Mouse (Mus musculus) CD4-positive, CD25-positive, alpha-beta regulatory T cell, adult 4 months (primary cell): ENCODE measurements around the gene Smad9. TPM values are rescaled to one million over a fixed set of nuclear protein-coding genes. Genes with fewer than 3 reads are reported as not detected.
"Not testable (repeated sequence)": the region's sequence is repeated elsewhere in the genome, so short reads cannot be mapped to it uniquely, and the experiment has no call there.

ENCODE experiments used
- ATAC-seq: one replicate; pipeline ENCODE4 v1.8.0; 2017
- polyA plus RNA-seq, 2 experiments: library from polyadenylated mRNA; unstranded; fragments of 100-300 nt; shearing (Covaris generic); gene quantifications; one replicate each; pipeline ENCODE4 v1.2.1; 2017

Smad9 gene
- polyA plus RNA-seq, 2 experiments from 2014 or later = not detected

DNA sequence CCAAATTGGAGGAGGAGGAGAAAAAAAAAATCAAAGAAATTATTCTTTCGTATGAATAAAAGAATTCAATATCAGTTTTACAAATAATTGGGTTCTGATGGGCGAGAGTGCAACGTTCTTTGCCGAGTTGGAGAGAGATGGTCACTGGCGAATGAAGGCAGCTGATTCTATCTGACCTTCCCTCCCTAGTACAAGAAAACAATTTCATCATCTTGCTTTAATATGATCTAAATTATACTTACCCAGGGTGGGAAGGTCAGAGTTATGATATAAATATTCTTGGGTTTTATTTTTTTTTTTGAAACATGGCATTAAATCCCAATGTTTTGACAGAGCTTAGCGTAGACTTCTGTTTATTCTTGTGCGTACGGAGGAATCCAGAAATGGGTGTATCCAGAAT, 2.1 kb downstream of the Smad9 start:
- ATAC-seq = no peak

DNA sequence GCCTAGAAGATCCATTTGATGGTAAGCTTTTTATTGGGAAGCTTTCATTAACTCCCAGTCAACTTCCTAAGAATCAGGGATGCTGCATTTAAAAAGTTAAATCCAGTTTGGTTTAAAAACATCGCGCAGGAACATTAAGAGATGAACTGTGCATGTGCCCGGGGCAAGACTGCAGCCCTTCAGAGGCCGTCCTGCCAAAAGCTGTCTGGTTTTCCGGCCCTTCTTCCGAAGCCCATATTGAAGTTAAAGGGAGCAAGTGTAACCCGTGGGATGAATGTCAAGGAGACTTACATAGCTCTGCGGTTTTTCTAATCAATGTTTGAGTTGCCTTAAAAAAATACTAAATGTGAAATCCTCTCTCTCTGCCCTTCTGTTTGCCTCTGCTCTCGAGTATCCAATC, 3.8 kb downstream of the Smad9 start:
- no peak for ATAC-seq

DNA sequence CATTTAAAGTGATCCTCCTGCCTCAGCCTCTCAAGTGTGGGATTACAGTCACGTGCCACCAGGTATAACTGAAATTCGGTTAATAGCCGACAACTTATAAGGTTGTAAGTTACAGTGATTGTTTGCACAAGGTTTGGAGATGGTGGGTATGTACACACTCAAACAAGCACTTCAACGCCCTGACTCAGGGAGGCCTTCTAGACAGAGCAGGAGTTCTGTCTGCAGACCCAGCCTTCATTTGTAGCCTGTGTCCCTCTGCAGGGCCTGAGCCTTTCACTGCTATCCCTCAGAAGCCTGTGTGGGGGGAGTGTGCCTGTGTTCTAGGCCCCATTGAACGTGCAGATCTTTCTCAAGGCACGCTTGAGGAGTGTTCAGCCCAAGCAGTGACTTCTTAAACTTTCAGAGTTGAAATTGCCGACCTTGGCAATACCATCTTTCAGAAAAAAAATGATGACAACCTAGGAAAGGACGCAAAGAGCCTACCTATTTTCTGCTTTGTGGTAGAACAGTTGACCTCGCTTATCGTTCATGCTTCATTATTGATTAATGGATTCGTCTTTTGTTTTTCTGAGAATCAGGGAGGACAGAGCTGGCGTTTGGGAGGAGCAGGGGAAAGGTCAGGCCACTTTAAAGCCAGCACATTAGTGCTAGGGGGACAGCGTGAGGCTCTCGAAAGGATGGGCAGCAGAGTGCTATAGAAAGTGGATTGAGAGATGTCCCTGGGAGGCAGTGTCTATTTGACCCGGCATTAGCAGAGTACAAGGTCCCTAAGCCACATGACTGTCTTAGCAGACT, 5.1 kb downstream of the Smad9 start:
- ATAC-seq = no peak

DNA sequence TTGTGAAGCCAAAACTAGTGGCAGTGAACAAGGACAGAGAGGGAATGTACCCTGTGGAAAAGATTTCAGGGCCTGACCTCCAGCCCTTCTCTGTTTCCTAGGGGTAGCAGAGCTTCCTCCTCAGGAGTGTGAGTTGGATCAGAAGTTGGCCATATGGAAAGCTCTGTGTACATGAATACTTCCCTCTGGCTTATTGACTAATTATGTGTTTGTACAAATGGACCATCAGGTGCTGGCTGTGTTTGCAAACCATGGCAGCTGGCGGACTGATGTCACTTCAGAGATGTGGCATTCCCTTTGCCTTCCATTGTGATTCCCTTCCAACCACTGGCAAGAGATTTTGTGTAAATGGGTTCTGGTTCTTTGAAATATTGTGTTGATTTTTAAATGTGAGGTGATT, 5.9 kb downstream of the Smad9 start:
- no peak for ATAC-seq

- no peak for ATAC-seq
These were observed 9.0 kb downstream of the Smad9 start for GRCm38 (mm10) chr3:54764418-54764817.

DNA sequence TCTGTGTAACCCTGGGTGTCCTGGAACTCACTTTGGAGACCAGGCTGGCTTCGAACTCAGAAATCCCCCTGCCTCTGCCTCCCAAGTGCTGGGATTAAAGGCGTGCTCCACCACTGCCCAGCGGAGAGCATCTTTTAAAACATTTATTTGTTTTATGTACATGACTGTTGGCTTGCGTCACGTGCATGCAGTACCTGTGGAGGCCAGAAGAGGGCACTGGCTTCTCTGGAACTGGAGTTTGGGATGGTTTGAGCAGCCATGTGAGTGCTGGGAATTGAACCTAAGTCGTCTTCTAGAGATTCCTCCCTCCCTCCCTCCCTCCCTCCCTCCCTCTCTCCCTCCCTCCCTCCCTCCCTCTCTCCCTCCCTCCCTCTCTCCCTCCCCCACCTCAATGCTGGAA, 10.1 kb downstream of the Smad9 start:
- not testable (repeated sequence) for ATAC-seq

DNA sequence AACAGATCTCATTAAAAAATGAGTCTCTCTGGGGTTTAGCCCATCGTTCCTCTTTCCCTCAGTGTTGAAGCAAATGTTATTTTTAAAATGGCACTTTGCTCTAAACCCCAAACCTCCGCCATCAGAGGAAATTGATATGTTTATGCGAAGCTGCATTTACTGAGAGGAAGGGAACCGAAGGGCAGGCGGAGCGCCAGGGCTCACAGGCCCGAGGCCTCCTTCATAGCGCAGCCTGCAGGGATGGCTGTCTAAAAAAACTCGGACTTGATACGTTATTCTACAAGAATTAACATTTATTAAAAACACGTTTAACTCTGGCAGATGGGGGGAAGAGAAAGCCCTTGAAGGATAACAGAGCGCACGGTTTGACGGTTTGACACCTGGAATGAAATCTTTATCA, 10.7 kb downstream of the Smad9 start:
- ATAC-seq = no peak

DNA sequence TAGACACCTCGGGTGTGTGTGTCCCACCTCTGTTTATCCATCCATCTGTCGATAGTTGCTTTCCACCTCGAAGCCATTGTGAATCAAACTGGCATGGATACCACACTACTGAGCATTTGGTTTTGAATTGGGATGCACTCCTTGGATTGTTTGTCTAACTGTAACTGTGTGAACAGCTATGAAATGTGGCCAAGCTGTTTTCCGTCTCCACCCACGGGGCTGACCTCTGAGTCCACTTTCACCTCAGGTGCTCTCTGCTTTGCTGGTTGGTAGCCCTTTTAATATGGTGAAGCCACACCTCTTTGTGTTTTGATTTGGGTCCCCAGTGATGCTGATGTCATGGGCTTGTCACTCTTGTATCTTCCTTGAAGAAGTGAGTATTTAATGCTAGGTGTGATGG, 11.4 kb downstream of the Smad9 start:
- ATAC-seq = no peak

DNA sequence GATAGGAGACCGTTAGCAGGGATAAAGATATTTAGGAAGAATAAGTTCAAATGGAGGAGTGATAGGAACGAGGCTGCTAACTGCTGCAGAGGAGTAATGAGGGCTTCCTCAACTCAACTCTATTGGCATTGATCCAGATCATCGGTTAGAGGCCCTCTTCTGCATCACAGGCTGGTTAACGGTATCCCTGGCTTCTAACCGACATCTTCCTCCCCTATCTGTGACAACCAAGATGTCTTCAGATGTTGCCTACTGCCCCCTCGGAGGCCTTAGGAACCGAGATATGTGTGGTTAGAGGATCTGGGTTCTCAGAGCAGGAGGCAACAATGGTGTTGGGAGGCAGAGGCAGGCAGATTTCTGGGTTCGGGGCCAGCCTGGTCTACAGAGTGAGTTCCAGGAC, 13.2 kb downstream of the Smad9 start:
- ATAC-seq = no peak

DNA sequence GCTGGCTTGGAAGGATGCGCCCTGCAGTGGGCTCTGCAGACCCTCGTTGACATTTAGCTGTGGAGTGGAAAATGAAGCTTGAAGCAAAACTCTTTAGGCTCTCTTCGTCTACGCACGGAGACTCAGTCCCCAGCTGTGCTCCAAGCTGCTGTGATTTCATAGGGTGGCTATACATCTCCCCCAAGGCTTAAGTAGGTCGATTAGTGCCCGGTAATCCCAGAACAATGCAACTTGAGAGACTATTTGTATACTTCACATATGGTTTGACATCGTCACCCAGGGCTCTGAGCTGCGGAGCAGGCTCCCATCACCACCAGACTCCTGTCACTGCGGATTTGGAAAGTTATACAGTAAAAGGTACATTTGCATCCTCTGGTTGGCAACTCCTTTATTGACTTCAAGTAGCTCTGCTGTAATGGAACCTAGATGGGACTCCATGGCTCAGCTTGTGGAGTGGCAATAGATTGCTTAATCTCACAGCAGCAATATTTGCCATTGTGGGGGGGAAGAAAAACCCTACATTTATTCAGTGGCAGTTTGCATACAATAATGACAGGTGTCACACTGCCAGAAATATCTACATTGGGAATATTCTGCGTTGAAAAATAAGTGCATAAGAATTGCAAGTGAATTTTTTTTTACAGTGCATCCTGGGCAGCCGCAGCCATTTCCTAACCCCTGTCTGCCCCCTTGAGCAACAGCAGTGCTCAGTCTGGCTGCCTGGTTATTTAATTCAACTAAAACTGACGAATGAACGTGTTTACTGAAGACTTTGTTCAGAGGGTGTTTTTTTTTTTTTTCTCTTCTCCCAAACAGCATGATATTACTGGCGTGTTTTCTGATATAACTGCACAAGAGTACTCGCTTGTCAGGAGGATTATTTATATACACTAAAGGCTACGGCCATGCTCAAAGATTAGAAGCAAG, 14.2 kb downstream of the Smad9 start:
- no peak for ATAC-seq

DNA sequence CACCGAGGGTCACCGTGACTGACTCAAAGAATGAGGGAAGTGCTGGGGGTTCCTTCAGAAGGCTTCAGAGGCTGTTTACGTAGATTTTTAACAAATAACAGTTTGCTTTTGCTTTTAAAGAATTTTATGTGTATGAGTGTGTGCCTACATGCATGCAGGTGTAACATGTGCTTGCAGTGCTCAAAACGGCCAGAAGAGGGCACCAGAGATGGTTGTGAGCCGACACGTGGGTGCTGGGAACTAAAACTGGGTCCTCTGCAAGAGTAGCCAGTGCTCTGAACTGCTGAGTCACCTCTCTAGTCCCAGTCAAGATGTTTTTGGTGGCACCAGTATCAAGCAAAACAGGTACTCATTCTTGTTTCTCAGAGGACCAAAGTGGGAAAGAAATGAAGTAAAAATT, 18.2 kb downstream of the Smad9 start:
- ATAC-seq = no peak

GRCm38 (mm10) chr3:54775989-54776631, 20.7 kb downstream of the Smad9 start:
- no peak for ATAC-seq

GRCm38 (mm10) chr3:54790601-54791000, 35.2 kb downstream of the Smad9 start:
- no peak for ATAC-seq

GRCm38 (mm10) chr3:54791822-54792677, 36.7 kb downstream of the Smad9 start:
- no peak for ATAC-seq

DNA sequence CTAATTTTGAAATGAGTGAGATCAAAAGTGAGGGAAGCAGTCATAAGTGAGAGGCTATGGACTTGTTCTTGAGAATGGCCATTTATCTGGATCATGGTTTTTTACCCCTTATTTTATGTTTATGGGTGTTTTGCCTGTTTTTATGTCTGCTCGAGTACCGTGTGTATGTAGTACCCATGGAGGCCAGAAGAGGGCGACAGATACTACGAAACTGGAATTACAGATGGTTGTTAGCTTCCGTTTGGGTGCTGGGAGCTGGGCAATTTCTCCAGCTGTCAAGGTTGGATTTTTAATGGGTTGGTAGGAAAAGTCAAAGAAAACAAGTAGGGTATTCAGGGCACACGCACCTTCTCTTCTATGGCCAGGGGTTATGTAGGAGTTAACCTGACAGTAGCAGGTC, 38.4 kb downstream of the Smad9 start:
- ATAC-seq = no peak

GRCm38 (mm10) chr3:54795379-54795778, 40.0 kb downstream of the Smad9 start:
- ATAC-seq = no peak

DNA sequence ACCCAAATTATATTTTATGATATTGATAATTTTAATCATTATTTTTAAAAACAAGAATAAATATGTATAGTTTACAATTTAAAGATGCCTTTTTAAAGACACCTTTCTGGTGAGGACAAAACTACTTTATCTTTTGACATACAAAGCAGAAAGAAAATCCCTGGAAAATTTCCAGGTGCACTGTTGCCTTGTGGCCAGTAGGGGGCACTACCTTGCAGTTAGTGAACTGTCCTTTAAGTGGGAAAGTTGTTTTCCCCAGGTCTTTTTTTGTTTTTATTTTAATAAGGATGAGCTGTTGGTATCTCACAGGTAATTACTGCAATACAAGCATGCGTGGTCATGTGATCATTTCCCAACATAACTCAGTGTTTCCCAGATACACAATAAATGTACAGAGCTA, 40.4 kb downstream of the Smad9 start:
- no peak for ATAC-seq

GRCm38 (mm10) chr3:54797211-54797610, 41.8 kb downstream of the Smad9 start:
- ATAC-seq = peak; percentile 73

GRCm38 (mm10) chr3:54803713-54804112, 48.3 kb downstream of the Smad9 start:
- no peak for ATAC-seq

GRCm38 (mm10) chr3:54807061-54807661, 51.8 kb downstream of the Smad9 start:
- peak; percentile 52 for ATAC-seq

GRCm38 (mm10) chr3:54807666-54808217, 52.4 kb downstream of the Smad9 start, which contains the start of gene Rfxap:
Gene Rfxap (minus strand): TSS chr3:54807791.
- ATAC-seq = peak; percentile 84
